Mouse (Mus musculus) urinary bladder, postnatal 14 days (tissue): ENCODE measurements around the gene Stx5a.

ENCODE experiments used
- DNase-seq: peaks from one replicate; pipeline ENCODE4 v3.0.0; 2021; ENCODE audit warnings: low spot score

Stx5a gene

GRCm38 (mm10) chr19:8741243-8741869 is at the start of gene Stx5a:
Gene Stx5a (plus strand): TSS chr19:8741413.
- DNase-seq = peak; percentile 96

GRCm38 (mm10) chr19:8691871-8692539 is 49.2 kb upstream of the Stx5a start:
- no peak for DNase-seq

- DNase-seq = no peak
Observed at GRCm38 (mm10) chr19:8692740-8693139, 48.5 kb upstream of the Stx5a start.

GRCm38 (mm10) chr19:8695330-8695729 is 45.9 kb upstream of the Stx5a start:
- peak; percentile 43 for DNase-seq

GRCm38 (mm10) chr19:8699652-8700051 is 41.6 kb upstream of the Stx5a start:
- DNase-seq = no peak

- DNase-seq = no peak
Observed at GRCm38 (mm10) chr19:8702458-8702857, 38.8 kb upstream of the Stx5a start.

- no peak for DNase-seq
Observed at GRCm38 (mm10) chr19:8703571-8703970, 37.6 kb upstream of the Stx5a start.

GRCm38 (mm10) chr19:8705026-8705708 is 36.0 kb upstream of the Stx5a start:
- DNase-seq = no peak

- DNase-seq = no peak
Observed at GRCm38 (mm10) chr19:8706132-8706667, 35.0 kb upstream of the Stx5a start.

GRCm38 (mm10) chr19:8706930-8707329 is 34.3 kb upstream of the Stx5a start:
- DNase-seq = no peak

- no peak for DNase-seq
Observed at GRCm38 (mm10) chr19:8708954-8709353, 32.3 kb upstream of the Stx5a start.

GRCm38 (mm10) chr19:8710057-8710456 is 31.2 kb upstream of the Stx5a start:
- DNase-seq = peak; percentile 51

GRCm38 (mm10) chr19:8711506-8711905 is 29.7 kb upstream of the Stx5a start:
- no peak for DNase-seq

GRCm38 (mm10) chr19:8711949-8712869 is 29.0 kb upstream of the Stx5a start:
- DNase-seq = no peak

GRCm38 (mm10) chr19:8712870-8713305 is 28.3 kb upstream of the Stx5a start:
- peak; percentile 79 for DNase-seq

GRCm38 (mm10) chr19:8713306-8713996 is 27.8 kb upstream of the Stx5a start:
- peak; percentile 95 for DNase-seq

GRCm38 (mm10) chr19:8713997-8714652 is 27.1 kb upstream of the Stx5a start:
- no peak for DNase-seq

- DNase-seq = no peak
Observed at GRCm38 (mm10) chr19:8714653-8715481, 26.3 kb upstream of the Stx5a start.

- DNase-seq = no peak
Observed at GRCm38 (mm10) chr19:8715868-8716766, 25.1 kb upstream of the Stx5a start.
